Mouse (Mus musculus) forebrain, embryonic 15.5 days (tissue): ENCODE data around the gene Mgat2. TPM values are rescaled to one million over a fixed set of nuclear protein-coding genes. Genes with fewer than 3 reads are reported as not detected.
A peak's percentile ranks its signal among the peaks of the same experiment; 100 is the strongest.

Experiments
- ATAC-seq: fragments of 200-750 bp; cut with Nextera tagmentation; replicated peaks from 2 replicates; pipeline ENCODE4 v1.8.0; 2017; ENCODE audit warnings: mild to moderate bottlenecking, moderate TSS enrichment, moderate library complexity
- H3K27ac ChIP-seq: fragments of 300-500 bp; sonication (generic); replicated peaks from 2 replicates; pipeline ENCODE4 v1.5.1; 2015; ENCODE audit warnings: mild to moderate bottlenecking, inconsistent platforms
- H3K27me3 ChIP-seq: fragments of 300-500 bp; sonication (generic); 2 replicates; pipeline ENCODE4 v1.6.1; 2015; ENCODE audit warnings: inconsistent platforms
- H3K36me3 ChIP-seq: fragments of 300-500 bp; sonication (generic); 2 replicates; pipeline ENCODE4 v1.6.1; 2015; ENCODE audit warnings: mild to moderate bottlenecking, inconsistent platforms
- H3K4me1 ChIP-seq: fragments of 300-500 bp; sonication (generic); 2 replicates; pipeline ENCODE4 v1.6.1; 2015; ENCODE audit warnings: inconsistent platforms
- H3K4me2 ChIP-seq: fragments of 300-500 bp; sonication (generic); replicated peaks from 2 replicates; pipeline ENCODE4 v1.6.1; 2015; ENCODE audit warnings: mild to moderate bottlenecking, inconsistent platforms
- H3K4me3 ChIP-seq: fragments of 300-500 bp; sonication (generic); 2 replicates; pipeline ENCODE4 v1.5.1; 2015; ENCODE audit warnings: mild to moderate bottlenecking, inconsistent platforms
- H3K9ac ChIP-seq: fragments of 300-500 bp; sonication (generic); replicated peaks from 2 replicates; pipeline ENCODE4 v1.6.1; 2015; ENCODE audit warnings: mild to moderate bottlenecking, inconsistent platforms
- H3K9me3 ChIP-seq: fragments of 300-500 bp; sonication (generic); 2 replicates; pipeline ENCODE4 v1.6.1; 2016; ENCODE audit warnings: inconsistent platforms
- whole genome bisulfite sequencing: fragments of 180-500 bp; shearing (Covaris S2); methylation state at CpG from one replicate; pipeline ENCODE4 v1.1.7; 2015; ENCODE audit warnings: mixed read lengths; 5-methylcytosine and 5-hydroxymethylcytosine counted together
- polyA plus RNA-seq: library from polyadenylated mRNA; unstranded; fragments of >200 nt; fragmentation: Nextera tagmentation; extraction: Ambion mirVana; gene quantifications from 2 replicates; pipeline ENCODE4 v1.2.1, GENCODE M21; 2015

Gene Mgat2
- polyA plus RNA-seq, 1 experiment from 2014 or later = 40.2 TPM

DNA sequence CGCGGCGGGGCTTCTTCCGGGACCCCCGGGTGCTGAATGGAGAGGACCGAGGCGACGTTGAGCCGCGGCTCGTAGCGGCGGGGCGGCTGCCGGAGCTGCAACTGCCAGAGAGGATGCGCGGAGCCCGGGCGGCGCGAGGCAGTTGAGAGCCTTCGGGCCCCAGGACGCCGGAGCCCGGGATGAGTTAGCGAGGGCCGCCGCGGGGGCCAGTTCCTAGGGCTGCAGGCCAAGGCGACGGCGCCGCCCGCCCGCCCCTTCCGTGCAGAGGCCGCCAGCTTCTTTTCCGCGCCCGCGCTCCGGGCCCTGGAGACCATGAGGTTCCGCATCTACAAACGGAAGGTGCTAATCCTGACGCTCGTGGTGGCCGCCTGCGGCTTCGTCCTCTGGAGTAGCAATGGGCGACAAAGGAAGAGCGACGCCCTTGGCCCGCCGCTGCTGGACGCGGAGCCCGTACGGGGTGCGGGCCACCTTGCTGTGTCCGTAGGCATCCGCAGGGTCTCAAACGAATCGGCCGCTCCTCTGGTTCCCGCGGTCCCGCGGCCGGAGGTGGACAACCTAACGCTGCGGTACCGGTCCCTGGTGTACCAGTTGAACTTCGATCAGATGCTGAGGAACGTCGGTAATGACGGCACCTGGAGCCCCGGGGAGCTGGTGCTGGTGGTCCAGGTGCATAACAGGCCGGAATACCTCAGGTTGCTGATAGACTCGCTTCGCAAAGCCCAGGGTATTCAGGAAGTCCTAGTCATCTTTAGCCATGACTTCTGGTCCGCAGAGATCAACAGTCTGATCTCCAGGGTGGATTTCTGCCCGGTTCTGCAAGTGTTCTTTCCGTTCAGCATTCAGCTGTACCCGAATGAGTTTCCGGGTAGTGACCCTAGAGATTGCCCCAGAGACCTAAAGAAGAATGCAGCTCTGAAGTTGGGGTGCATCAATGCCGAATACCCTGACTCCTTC is 662 bp downstream of the Mgat2 start:
- Histone ChIP-seq H3K27me3 (no peaks in the 10 kb centered on the region), H3K4me1 (peaks cover 29% of the 10 kb centered on the region), H3K36me3 (peaks cover 16% of the 10 kb centered on the region), H3K4me3 (peak overlapping the region; percentile 54), H3K9ac (peak overlapping the region; percentile 62), H3K27ac (peak overlapping the region; percentile 92), H3K9me3 (no peaks in the 10 kb centered on the region), H3K4me2 (peak overlapping the region; percentile 68)
- peak; percentile 81 for ATAC-seq
- WGBS = 2% methylated on average over 85 of the region's 86 CpGs

DNA sequence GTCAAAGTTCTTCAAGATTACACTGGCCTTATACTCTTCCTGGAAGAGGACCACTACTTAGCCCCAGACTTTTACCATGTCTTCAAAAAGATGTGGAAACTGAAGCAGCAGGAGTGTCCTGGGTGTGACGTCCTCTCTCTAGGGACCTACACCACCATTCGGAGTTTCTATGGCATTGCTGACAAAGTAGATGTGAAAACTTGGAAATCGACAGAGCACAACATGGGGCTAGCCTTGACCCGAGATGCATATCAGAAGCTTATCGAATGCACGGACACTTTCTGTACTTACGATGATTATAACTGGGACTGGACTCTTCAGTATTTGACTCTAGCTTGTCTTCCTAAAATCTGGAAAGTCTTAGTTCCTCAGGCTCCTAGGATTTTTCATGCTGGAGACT is 1.4 kb downstream of the Mgat2 start:
- Histone ChIP-seq H3K36me3 (peaks cover 23% of the 10 kb centered on the region), H3K27ac (no peak overlapping the region), H3K27me3 (no peaks in the 10 kb centered on the region), H3K4me2 (peak overlapping the region; percentile 68), H3K4me1 (peaks cover 29% of the 10 kb centered on the region), H3K9me3 (no peaks in the 10 kb centered on the region), H3K9ac (peak overlapping the region; percentile 62), H3K4me3 (peak overlapping the region; percentile 54)
- WGBS = 79% methylated on average over 7 of the region's 7 CpGs
- ATAC-seq = no peak

DNA sequence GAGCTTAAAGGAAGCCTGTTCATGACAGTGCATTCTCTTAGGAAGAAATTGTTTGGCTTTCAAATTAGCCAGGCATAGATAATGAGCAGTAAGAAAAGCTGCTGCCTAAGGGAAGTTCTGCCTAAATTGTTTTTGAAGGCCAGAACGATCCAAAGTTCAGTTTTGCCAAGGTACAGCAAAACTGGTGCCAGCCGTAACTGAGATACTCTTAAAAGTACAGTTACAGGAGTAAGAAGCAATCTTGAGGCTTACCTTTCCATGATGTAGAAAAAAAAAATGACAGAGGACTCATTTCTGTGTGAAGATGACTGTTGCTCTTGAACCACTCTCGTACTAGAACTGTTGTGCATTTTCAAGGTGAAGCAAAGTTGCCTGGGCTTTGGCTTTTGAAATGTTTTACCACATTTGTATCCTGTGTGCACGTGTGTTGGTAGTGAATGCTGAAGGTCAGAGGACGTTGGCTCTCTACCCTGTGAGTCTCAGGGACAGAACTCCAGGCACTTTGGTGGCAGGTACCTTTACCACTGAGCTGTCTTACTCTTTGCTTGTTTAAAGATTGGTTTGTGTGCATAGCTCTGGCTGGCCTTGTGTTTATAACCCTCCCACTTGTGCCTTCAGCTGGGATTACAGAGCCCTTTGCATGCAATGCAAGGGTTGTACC is 3.0 kb downstream of the Mgat2 start:
- 0 out of 2 replicates have a peak overlapping the region, but pooled peaks have one; percentile 10 for H3K9ac ChIP-seq
- 61% methylated on average over 5 of the region's 5 CpGs for WGBS
- H3K9me3 ChIP-seq = no peaks in the 10 kb centered on the region
- no peaks in the 10 kb centered on the region for H3K27me3 ChIP-seq
- peaks cover 29% of the 10 kb centered on the region for H3K4me1 ChIP-seq
- peaks cover 28% of the 10 kb centered on the region for H3K36me3 ChIP-seq
- H3K4me2 ChIP-seq = no peak overlapping the region
- H3K4me3 ChIP-seq = no peak overlapping the region
- no peak for ATAC-seq
- no peak overlapping the region for H3K27ac ChIP-seq

DNA sequence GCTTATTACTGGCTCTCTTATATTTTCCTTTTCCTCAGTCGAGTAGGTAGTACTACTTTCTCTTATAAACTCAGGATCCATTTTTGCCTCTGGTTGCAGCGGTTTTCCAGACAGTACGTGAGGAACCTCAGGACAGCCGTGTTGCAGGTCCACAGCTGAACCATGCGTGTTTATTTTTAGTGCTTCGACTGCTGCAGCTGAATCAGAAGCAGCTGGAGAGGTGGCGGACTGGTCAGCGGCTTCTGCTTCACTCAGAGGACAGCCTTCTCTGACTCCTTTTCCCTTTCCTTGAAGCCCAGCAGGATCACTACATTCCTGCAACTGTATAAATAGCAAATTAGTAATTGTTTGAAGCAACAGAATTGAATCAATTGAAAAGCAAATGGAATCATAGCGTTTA is 6.1 kb downstream of the Mgat2 start:
- H3K27ac ChIP-seq = no peak overlapping the region
- peaks cover 28% of the 10 kb centered on the region for H3K36me3 ChIP-seq
- no peaks in the 10 kb centered on the region for H3K9me3 ChIP-seq
- H3K4me2 ChIP-seq = no peak overlapping the region
- ATAC-seq = no peak
- H3K27me3 ChIP-seq = no peaks in the 10 kb centered on the region
- no peak overlapping the region for H3K9ac ChIP-seq
- H3K4me1 ChIP-seq = peaks cover 18% of the 10 kb centered on the region
- H3K4me3 ChIP-seq = no peak overlapping the region
- 90% methylated on average over 9 of the region's 9 CpGs for WGBS

DNA sequence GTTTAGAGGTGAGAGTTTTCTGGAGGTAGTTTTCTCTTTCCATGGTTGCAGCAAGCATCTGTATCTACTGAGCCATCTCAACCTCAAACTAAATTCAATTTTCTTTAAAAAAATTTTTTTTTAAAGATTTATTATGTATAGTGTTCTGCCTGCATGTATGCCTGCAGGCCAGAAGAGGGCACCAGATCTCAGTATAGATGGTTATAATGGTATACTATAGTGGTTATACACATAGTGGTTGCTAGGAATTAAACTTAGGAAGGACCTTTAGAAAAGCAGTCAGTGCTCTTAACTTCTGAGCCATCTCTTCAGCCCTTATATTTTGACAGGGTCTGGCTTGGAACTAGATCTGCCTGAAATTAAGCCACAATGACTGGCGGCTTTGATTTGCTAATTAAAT is 6.6 kb downstream of the Mgat2 start:
- H3K27me3 ChIP-seq = no peaks in the 10 kb centered on the region
- H3K4me1 ChIP-seq = peaks cover 17% of the 10 kb centered on the region
- 97% methylated on average over 1 of the region's 1 CpGs for WGBS
- no peak overlapping the region for H3K4me3 ChIP-seq
- no peak overlapping the region for H3K4me2 ChIP-seq
- ATAC-seq = no peak
- peaks cover 28% of the 10 kb centered on the region for H3K36me3 ChIP-seq
- no peak overlapping the region for H3K9ac ChIP-seq
- H3K9me3 ChIP-seq = no peaks in the 10 kb centered on the region
- H3K27ac ChIP-seq = no peak overlapping the region

DNA sequence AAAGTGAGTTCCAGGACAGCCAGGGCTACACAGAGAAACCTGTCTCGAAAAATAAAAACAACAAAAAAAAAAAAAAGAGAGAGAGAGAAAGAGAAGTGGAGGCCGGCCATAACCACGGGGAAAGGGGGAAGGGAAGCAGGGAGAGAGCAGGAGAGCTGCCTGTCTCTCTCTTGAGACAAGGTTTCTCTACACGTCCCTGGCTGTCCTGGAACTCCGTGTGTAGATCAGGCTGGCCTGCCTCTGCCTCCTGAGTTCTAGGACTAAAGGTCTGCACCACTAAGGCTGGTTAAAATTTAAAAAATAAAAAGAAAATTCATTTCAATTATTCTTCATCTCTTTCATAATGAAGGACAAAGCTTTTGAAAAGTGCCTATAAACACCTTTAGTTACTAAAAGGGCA is 7.4 kb downstream of the Mgat2 start:
- 93% methylated on average over 5 of the region's 5 CpGs for WGBS
- Histone ChIP-seq H3K4me3 (no peak overlapping the region), H3K9ac (no peak overlapping the region), H3K9me3 (no peaks in the 10 kb centered on the region), H3K4me1 (peaks cover 22% of the 10 kb centered on the region), H3K27me3 (no peaks in the 10 kb centered on the region), H3K4me2 (no peak overlapping the region), H3K27ac (no peak overlapping the region), H3K36me3 (peaks cover 28% of the 10 kb centered on the region)
- no peak for ATAC-seq

DNA sequence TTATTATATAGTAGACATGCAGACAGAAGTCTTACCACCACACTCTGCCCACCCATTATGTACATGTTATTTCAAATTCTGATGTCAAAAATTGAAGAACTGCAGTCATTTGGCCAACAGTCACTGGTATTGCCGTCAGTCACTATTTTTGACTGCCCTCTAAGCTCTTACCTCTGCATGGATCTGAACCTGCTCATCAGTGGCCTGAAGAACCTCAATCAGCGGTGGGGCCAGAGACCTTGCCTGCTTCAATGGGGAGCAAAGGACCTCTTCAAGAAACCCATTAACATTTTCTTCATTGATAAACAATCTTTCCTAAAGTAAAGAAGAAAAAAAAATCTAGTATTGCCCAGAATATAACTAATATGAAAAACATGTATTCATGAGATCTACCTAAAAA is 8.7 kb downstream of the Mgat2 start:
- WGBS = 95% methylated on average over 2 of the region's 2 CpGs
- H3K4me2 ChIP-seq = no peak overlapping the region
- peaks cover 28% of the 10 kb centered on the region for H3K36me3 ChIP-seq
- H3K4me3 ChIP-seq = no peak overlapping the region
- H3K9me3 ChIP-seq = no peaks in the 10 kb centered on the region
- H3K4me1 ChIP-seq = peaks cover 14% of the 10 kb centered on the region
- no peak overlapping the region for H3K27ac ChIP-seq
- H3K9ac ChIP-seq = no peak overlapping the region
- no peaks in the 10 kb centered on the region for H3K27me3 ChIP-seq
- ATAC-seq = no peak

DNA sequence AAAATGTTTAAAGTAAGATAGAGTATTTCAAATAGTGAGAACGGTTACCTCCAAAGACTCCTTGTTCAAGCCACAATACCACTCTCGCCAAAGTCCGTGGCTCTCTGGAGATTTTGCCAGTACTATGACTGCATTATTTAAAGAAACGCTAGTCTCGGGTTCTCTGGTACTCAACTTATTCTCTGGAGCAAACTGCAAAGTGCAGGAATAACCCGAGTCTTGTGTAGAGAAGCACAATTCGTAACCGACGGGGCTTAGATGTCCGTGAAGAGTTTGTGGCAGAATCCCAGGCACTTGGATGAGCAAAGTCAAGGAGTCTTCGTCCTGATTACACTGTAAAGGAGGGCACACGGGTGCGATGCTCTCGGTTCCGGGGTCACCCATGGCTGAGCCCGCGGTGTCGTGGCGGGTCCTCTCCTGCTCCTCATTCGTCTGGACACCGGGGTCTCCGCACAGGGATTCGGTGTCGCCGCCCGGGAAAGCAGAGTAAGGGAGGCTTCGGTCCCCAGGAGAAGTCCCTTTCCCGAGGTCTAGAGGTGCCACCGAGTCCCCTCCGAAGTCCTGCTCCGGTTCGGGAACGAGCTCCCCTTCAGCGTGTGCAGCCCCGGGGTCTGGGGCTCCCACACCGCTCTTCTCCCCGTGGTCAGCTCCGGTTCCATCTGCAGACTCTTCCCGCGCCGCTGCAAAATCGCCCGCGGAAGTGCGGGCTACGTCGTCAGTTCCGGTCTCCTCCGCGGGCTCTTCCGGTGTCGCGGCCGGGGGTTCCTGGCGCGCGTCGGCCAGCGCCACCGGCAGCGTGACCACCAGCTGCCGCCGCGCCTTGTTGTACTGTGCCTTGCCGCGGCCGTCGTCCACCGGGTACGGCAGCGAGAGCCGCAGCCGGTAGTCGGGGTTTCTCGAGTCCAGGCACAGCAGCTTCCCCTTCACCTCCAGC is 12.8 kb downstream of the Mgat2 start, which contains the start of gene Gm49383:
Gene Gm49383 (minus strand): TSS at position 661 of the 934 bp plus-strand sequence.
- under 1% methylated on average over 75 of the region's 75 CpGs for WGBS
- Histone ChIP-seq H3K9ac (peak within 1 kb of the TSS; percentile 94), H3K27ac (peak within 1 kb of the TSS; percentile 96)

DNA sequence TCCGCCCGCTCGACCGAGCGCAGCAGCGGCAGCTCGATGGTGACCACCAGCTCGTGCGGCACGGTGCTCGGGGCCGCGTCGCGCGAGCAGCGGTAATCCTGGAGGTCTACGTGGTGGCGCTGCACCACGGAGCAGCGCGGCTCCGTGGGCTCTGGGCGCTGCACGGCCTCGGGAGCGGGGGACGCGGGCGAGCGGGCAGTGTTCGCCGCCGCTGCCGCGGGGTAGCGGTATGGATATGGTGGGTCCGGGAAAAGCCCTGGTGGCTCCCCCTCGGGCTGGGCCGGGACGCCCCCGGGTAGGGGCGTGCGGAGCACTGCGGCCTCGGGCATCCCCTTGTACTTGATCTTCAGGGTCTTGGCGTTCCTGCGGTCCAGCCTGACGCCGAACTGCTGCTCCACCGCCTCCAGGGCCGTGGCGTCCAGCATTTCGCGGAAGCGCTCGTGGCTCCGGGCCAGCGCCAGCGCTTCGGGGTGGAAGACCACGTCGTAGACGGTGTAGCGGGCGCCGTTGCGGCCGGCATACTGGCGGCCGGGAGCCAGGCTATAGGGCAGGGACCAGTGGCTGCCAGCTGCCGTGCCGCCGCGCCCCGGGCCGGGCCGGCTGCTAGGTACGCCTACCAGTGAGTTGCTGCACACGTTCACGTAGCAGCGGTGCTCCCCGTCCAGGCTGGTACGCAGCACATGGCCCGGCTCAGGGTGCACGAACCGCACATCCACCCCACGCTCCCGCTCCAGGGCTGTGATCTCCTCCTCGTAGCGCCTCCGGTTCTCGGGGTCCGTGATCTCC is 13.6 kb downstream of the Mgat2 start:
- WGBS = under 1% methylated on average over 91 of the region's 94 CpGs
- Histone ChIP-seq H3K4me2 (peak overlapping the region; percentile 96), H3K9me3 (no peaks in the 10 kb centered on the region), H3K36me3 (peaks cover 13% of the 10 kb centered on the region; the same call in 1 of the 2 replicates), H3K27me3 (no peaks in the 10 kb centered on the region), H3K9ac (peak overlapping the region; percentile 94), H3K4me3 (peak overlapping the region; percentile 100), H3K4me1 (peaks cover 34% of the 10 kb centered on the region), H3K27ac (peak overlapping the region; percentile 96)
- peak; percentile 83 for ATAC-seq

More for the DNA sequence above, 12.8 kb downstream of the Mgat2 start, which contains the start of gene Gm49383:
- peaks cover 13% of the 10 kb centered on the region; the same call in 1 of the 2 replicates for H3K36me3 ChIP-seq
- ATAC-seq = peak; percentile 76
- H3K9me3 ChIP-seq = no peaks in the 10 kb centered on the region
- H3K4me1 ChIP-seq = peaks cover 34% of the 10 kb centered on the region
- H3K4me3 ChIP-seq = peak within 1 kb of the TSS; percentile 100
- no peaks in the 10 kb centered on the region for H3K27me3 ChIP-seq
- H3K4me2 ChIP-seq = peak within 1 kb of the TSS; percentile 96

DNA sequence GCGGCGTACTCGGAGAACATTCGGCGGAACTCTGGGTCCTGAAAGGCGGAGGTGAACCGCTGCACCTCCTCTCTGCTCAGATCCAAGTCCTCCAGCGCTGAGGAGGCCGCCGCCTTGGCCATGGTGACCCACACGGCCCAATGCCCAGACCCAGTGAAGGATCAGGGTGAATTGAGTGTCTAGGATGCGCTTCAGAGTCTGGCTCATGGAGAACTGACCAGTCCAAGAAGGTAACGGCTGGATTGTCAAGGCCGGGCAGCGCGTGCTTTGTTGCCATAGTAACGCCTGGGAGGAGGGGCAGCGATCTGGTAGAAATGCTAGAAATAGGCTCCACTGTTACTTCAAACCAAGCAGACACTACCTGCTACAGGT is 14.2 kb downstream of the Mgat2 start, which contains the start of gene Dnaaf2:
Gene Dnaaf2 (minus strand): TSS at position 266 of the 372 bp plus-strand sequence.
- Histone ChIP-seq H3K4me3 (peak within 1 kb of the TSS; percentile 100), H3K9me3 (no peaks in the 10 kb centered on the region), H3K4me2 (peak within 1 kb of the TSS; percentile 96), H3K4me1 (peaks cover 34% of the 10 kb centered on the region), H3K36me3 (peaks cover 13% of the 10 kb centered on the region; the same call in 1 of the 2 replicates), H3K27ac (peak within 1 kb of the TSS; percentile 96), H3K27me3 (no peaks in the 10 kb centered on the region), H3K9ac (peak within 1 kb of the TSS; percentile 94)
- WGBS = under 1% methylated on average over 18 of the region's 18 CpGs
- peak; percentile 46 for ATAC-seq

DNA sequence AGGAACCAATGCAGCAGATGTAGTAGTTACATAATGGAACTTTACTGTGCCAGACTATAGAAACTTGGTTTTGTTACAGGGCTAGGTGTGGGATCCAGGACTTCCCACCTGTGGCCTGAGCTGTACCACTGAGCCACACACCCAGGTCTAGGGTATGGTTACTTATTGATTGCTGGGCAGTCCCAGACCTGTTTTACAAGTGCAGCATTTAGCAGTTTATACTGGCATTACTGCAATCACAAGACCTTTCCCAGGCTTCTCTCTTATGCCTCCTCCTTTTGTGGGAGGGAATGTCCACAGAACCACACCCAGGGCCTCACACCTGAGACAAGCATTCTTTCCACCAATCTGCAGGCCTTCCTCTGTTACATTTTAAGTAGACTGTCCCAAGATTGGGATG is 15.0 kb downstream of the Mgat2 start:
- Histone ChIP-seq H3K9ac (no peak overlapping the region), H3K27me3 (no peaks in the 10 kb centered on the region), H3K9me3 (no peaks in the 10 kb centered on the region), H3K36me3 (peaks cover 13% of the 10 kb centered on the region; the same call in 1 of the 2 replicates), H3K27ac (no peak overlapping the region), H3K4me3 (no peak overlapping the region), H3K4me1 (peaks cover 36% of the 10 kb centered on the region), H3K4me2 (no peak overlapping the region; the same call in 1 of the 2 replicates)
- ATAC-seq = no peak
